ENCODE assay signal across 11 mouse cellular contexts in the genomic region with DNA sequence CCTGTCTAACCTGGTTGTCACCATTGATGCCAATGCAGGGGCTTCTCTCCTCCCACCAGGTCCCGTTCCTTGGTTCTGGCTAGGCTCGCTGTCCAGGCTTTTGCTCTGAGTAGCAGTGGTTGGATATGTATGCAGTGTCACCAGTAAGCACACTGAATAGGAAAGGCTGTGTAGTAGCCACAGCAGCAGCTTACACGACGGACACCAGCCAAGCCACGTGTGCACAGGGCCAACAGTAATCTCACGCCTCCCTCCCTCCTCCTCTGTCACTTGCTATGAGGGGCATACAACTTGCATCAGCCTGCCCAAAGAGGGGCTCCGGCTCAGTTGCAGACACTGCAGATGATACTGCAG. TPM values are rescaled to one million over a fixed set of nuclear protein-coding genes. Genes with fewer than 3 reads are reported as not detected.
DNase-seq lines count a peak whose midpoint lies in the region; ATAC-seq lines count a peak whose summit lies in the region.
"Had no signal": no experiment of that assay in that cellular context is flagged by ENCODE, and none has a peak within 500 bp of the region (broad histone marks: within the 10 kb centered on the region; RNA-seq: fewer than 3 reads in every experiment).

No protein-coding gene starts in this region.

- no peak for DNase-seq in heart, postnatal 14 days
- DNase-seq in brain, adult 2 months (ENCODE audit: low read depth, low spot score), result peak; percentile 19
- DNase-seq in midbrain, embryonic 10.5 days (ENCODE audit: low spot score), result no peak
- no peak for DNase-seq in layer of hippocampus, adult 8-10 months (ENCODE audit: low spot score in 2 of 2)
- no peak for DNase-seq in gastrocnemius, postnatal 25 days
- DNase-seq: adrenal gland, postnatal 10 days; gastrocnemius, postnatal 14 days had no signal

- no peak overlapping the region for H3K4me2 ChIP-seq in heart, embryonic 12.5 days
- H3K4me2 ChIP-seq in forebrain, embryonic 13.5 days, result peak overlapping the region; percentile 49; the same call in 1 of the 2 replicates

- WGBS in heart, embryonic 12.5 days, result 53% methylated on average over 7 of the region's 7 CpGs
- 37% methylated on average over 7 of the region's 7 CpGs for WGBS in forebrain, embryonic 13.5 days
- WGBS in midbrain, embryonic 10.5 days, result 54% methylated on average over 7 of the region's 7 CpGs

- peak overlapping the region; percentile 39; the same call in 1 of the 2 replicates for H3K9ac ChIP-seq in heart, embryonic 12.5 days
- H3K9ac ChIP-seq in forebrain, embryonic 13.5 days, result 0 out of 2 replicates have a peak overlapping the region, but pooled peaks have one; percentile 53

- ATAC-seq in heart, embryonic 12.5 days (ENCODE audit: insufficient number of reproducible peaks, low FRiP score), result no peak
- ATAC-seq in forebrain, embryonic 13.5 days, result 0 out of 2 replicates have a peak, but pooled peaks have one; percentile 24
- no peak for ATAC-seq in megakaryocyte-erythroid progenitor cell, adult 5-6 weeks (replicated peaks; ENCODE audit: low FRiP score, low TSS enrichment, poor library complexity, severe bottlenecking)
- ATAC-seq: inflammation-experienced regulatory T-cells, adult 6 months had no signal

- peaks cover 24% of the 10 kb centered on the region for H3K4me1 ChIP-seq in heart, embryonic 12.5 days (replicated peaks)
- H3K4me1 ChIP-seq in forebrain, embryonic 13.5 days, result peaks cover 17% of the 10 kb centered on the region
- peaks cover 15% of the 10 kb centered on the region for H3K4me1 ChIP-seq in midbrain, embryonic 10.5 days

- 0 out of 2 replicates have a peak, but pooled peaks cover 9% of the 10 kb centered on the region for H3K27me3 ChIP-seq in heart, embryonic 12.5 days (replicated peaks)
- no peaks in the 10 kb centered on the region for H3K27me3 ChIP-seq in forebrain, embryonic 13.5 days
- peaks cover 15% of the 10 kb centered on the region for H3K27me3 ChIP-seq in midbrain, embryonic 10.5 days (ENCODE audit: low read depth, poor library complexity, severe bottlenecking)

- intact Hi-C loops in heart, postnatal 14 days (cut with DNase I), result no loop called here

- no peak overlapping the region for H3K4me3 ChIP-seq in heart, embryonic 12.5 days
- H3K4me3 ChIP-seq in forebrain, embryonic 13.5 days, result no peak overlapping the region
- no peak overlapping the region for H3K4me3 ChIP-seq in midbrain, embryonic 10.5 days

- no peaks in the 10 kb centered on the region for H3K36me3 ChIP-seq in heart, embryonic 12.5 days
- no peaks in the 10 kb centered on the region for H3K36me3 ChIP-seq in forebrain, embryonic 13.5 days (ENCODE audit: poor library complexity, severe bottlenecking)
- H3K36me3 ChIP-seq in midbrain, embryonic 10.5 days, result no peaks in the 10 kb centered on the region

- H3K27ac ChIP-seq in heart, embryonic 12.5 days (ENCODE audit: poor library complexity, severe bottlenecking), result no peak overlapping the region
- peak overlapping the region; percentile 66 for H3K27ac ChIP-seq in forebrain, embryonic 13.5 days
- H3K27ac ChIP-seq in midbrain, embryonic 10.5 days (replicated peaks), result peak overlapping the region; percentile 74

- H3K9me3 ChIP-seq in heart, embryonic 12.5 days (replicated peaks), result no peaks in the 10 kb centered on the region
- no peaks in the 10 kb centered on the region for H3K9me3 ChIP-seq in forebrain, embryonic 13.5 days (replicated peaks)
- H3K9me3 ChIP-seq in midbrain, embryonic 10.5 days (replicated peaks), result no peaks in the 10 kb centered on the region

RNA-seq across cellular contexts. Expression of a gene that starts 19.8 kb away (rescaled TPM):
- polyA plus RNA-seq in heart, embryonic 12.5 days (2016; fragmentation: Nextera tagmentation; extraction: Ambion mirVana), result 0.24 and 0.33 TPM in 2 replicates
- total RNA-seq in heart, postnatal 14 days (2021), result under 1 TPM; 0.17 to 0.22 TPM
- polyA plus RNA-seq in forebrain, embryonic 13.5 days (2015; fragmentation: Nextera tagmentation; extraction: Ambion mirVana), result 0.06 and 0.12 TPM in 2 replicates
- 0.15 and 0.20 TPM in 2 replicates for polyA plus RNA-seq in midbrain, embryonic 10.5 days (2016; fragmentation: Nextera tagmentation; extraction: Ambion mirVana)
- not detected in 2 replicates for total RNA-seq in megakaryocyte-erythroid progenitor cell, adult 5-6 weeks (2014; fragmentation: Nextera tagmentation)
- not detected in 2 replicates for total RNA-seq in megakaryocyte-erythroid progenitor cell, adult 5-6 weeks (2017)
- under 1 TPM; 0.55 to 0.87 (median 0.66) TPM for total RNA-seq in layer of hippocampus, adult 8-10 months (2022)
- under 1 TPM; 0.08 to 0.19 TPM for total RNA-seq in gastrocnemius, postnatal 25 days (2021)
- polyA plus RNA-seq: inflammation-experienced regulatory T-cells, adult 6 months had no signal

RNA-seq across cellular contexts. Expression of a gene that starts 40.9 kb away (rescaled TPM):
- polyA plus RNA-seq in heart, embryonic 12.5 days (2016; fragmentation: Nextera tagmentation; extraction: Ambion mirVana), result 9.4 and 10.8 TPM in 2 replicates
- total RNA-seq in heart, postnatal 14 days (2021), result 1 to 10 TPM; 2.8 to 3.7 TPM
- 4.5 and 5.4 TPM in 2 replicates for polyA plus RNA-seq in forebrain, embryonic 13.5 days (2015; fragmentation: Nextera tagmentation; extraction: Ambion mirVana)
- 4.9 and 6.1 TPM in 2 replicates for polyA plus RNA-seq in midbrain, embryonic 10.5 days (2016; fragmentation: Nextera tagmentation; extraction: Ambion mirVana)
- total RNA-seq in megakaryocyte-erythroid progenitor cell, adult 5-6 weeks (2014; fragmentation: Nextera tagmentation), result not detected in 2 replicates
- not detected in 2 replicates for total RNA-seq in megakaryocyte-erythroid progenitor cell, adult 5-6 weeks (2017)
- total RNA-seq in layer of hippocampus, adult 8-10 months (2022), result 10 to 100 TPM; 12.2 to 18.1 (median 13.7) TPM
- total RNA-seq in gastrocnemius, postnatal 25 days (2021), result 1 to 10 TPM; 1.9 to 3.4 TPM
- polyA plus RNA-seq: inflammation-experienced regulatory T-cells, adult 6 months had no signal

RNA-seq across cellular contexts. Expression of a gene that starts 46.3 kb away (rescaled TPM):
- 7.3 and 9.9 TPM in 2 replicates for polyA plus RNA-seq in heart, embryonic 12.5 days (2016; fragmentation: Nextera tagmentation; extraction: Ambion mirVana)
- total RNA-seq in heart, postnatal 14 days (2021), result 1 to 10 TPM; 5.9 to 8.7 TPM
- polyA plus RNA-seq in forebrain, embryonic 13.5 days (2015; fragmentation: Nextera tagmentation; extraction: Ambion mirVana), result 12.0 and 12.2 TPM in 2 replicates
- 12.3 and 14.6 TPM in 2 replicates for polyA plus RNA-seq in midbrain, embryonic 10.5 days (2016; fragmentation: Nextera tagmentation; extraction: Ambion mirVana)
- 16.4 and 25.5 TPM in 2 replicates for total RNA-seq in megakaryocyte-erythroid progenitor cell, adult 5-6 weeks (2014; fragmentation: Nextera tagmentation)
- total RNA-seq in megakaryocyte-erythroid progenitor cell, adult 5-6 weeks (2017), result 2.7 and 4.9 TPM in 2 replicates
- 10 to 100 TPM; 22.8 to 30.2 (median 26.2) TPM for total RNA-seq in layer of hippocampus, adult 8-10 months (2022)
- total RNA-seq in gastrocnemius, postnatal 25 days (2021), result 1 to 10 TPM; 2.5 to 4.0 TPM
